Mouse (Mus musculus) heart, embryonic 13.5 days (tissue): ENCODE results near the gene Gpat2. TPM values are rescaled to one million over a fixed set of nuclear protein-coding genes. Genes with fewer than 3 reads are reported as not detected.

Experiments
- ATAC-seq: fragments of 200-750 bp; cut with Nextera tagmentation; 2 replicates; pipeline ENCODE4 v1.8.0; 2017; ENCODE audit warnings: moderate TSS enrichment; ENCODE audit not compliant: insufficient number of reproducible peaks, low FRiP score, low TSS enrichment; ENCODE audit errors: extremely low read depth
- H3K27ac ChIP-seq: fragments of 300-500 bp; sonication (generic); replicated peaks from 2 replicates; pipeline ENCODE4 v1.5.1; 2015; ENCODE audit warnings: moderate library complexity, mild to moderate bottlenecking, inconsistent platforms
- H3K27me3 ChIP-seq: fragments of 300-500 bp; sonication (generic); replicated peaks from 2 replicates; pipeline ENCODE4 v1.6.1; 2015; ENCODE audit warnings: mild to moderate bottlenecking, inconsistent platforms
- H3K36me3 ChIP-seq: fragments of 300-500 bp; sonication (generic); 2 replicates; pipeline ENCODE4 v1.6.1; 2015; ENCODE audit warnings: mild to moderate bottlenecking, inconsistent platforms
- H3K4me1 ChIP-seq: fragments of 300-500 bp; sonication (generic); 2 replicates; pipeline ENCODE4 v1.6.1; 2015; ENCODE audit warnings: inconsistent platforms
- H3K4me2 ChIP-seq: fragments of 300-500 bp; sonication (generic); 2 replicates; pipeline ENCODE4 v1.6.1; 2015; ENCODE audit warnings: inconsistent platforms, mild to moderate bottlenecking, moderate library complexity
- H3K4me3 ChIP-seq: fragments of 300-500 bp; sonication (generic); 2 replicates; pipeline ENCODE4 v1.5.1; 2015; ENCODE audit warnings: moderate library complexity, mild to moderate bottlenecking, inconsistent platforms
- H3K9ac ChIP-seq: fragments of 300-500 bp; sonication (generic); 2 replicates; pipeline ENCODE4 v1.6.1; 2015; ENCODE audit warnings: inconsistent platforms, mild to moderate bottlenecking, moderate library complexity
- H3K9me3 ChIP-seq: fragments of 300-500 bp; sonication (generic); 2 replicates; pipeline ENCODE4 v1.6.1; 2016; ENCODE audit warnings: inconsistent platforms
- WGBS: fragments of 180-500 bp; shearing (Covaris S2); methylation state at CpG from one replicate; pipeline ENCODE4 v1.1.7; 2015; ENCODE audit warnings: mixed read lengths; 5-methylcytosine and 5-hydroxymethylcytosine counted together
- polyA plus RNA-seq: library from polyadenylated mRNA; unstranded; fragments of >200 nt; fragmentation: Nextera tagmentation; extraction: Ambion mirVana; gene quantifications from 2 replicates; pipeline ENCODE4 v1.2.1, GENCODE M21; 2015

The Gpat2 gene
- polyA plus RNA-seq, 1 experiment from 2014 or later = 0.41 TPM

GRCm38 (mm10) chr2:127472279-127472678, 47.3 kb downstream of the Gpat2 start:
- ATAC-seq = no peak
- Histone ChIP-seq H3K27me3 (peaks cover 6% of the 10 kb centered on the region), H3K36me3 (no peaks in the 10 kb centered on the region), H3K4me3 (no peak overlapping the region), H3K4me1 (0 out of 2 replicates have a peak, but pooled peaks cover 3% of the 10 kb centered on the region), H3K9me3 (no peaks in the 10 kb centered on the region), H3K27ac (no peak overlapping the region), H3K9ac (no peak overlapping the region), H3K4me2 (no peak overlapping the region)
- WGBS = 69% methylated on average over 3 of the region's 3 CpGs

- WGBS = 60% methylated on average over 4 of the region's 4 CpGs
- Histone ChIP-seq H3K27ac (no peak overlapping the region), H3K9ac (no peak overlapping the region), H3K9me3 (no peaks in the 10 kb centered on the region), H3K4me1 (peaks cover 25% of the 10 kb centered on the region), H3K4me2 (no peak overlapping the region), H3K4me3 (no peak overlapping the region), H3K36me3 (no peaks in the 10 kb centered on the region), H3K27me3 (peaks cover 65% of the 10 kb centered on the region)
- ATAC-seq = no peak
Observed at GRCm38 (mm10) chr2:127479210-127479609, 54.2 kb downstream of the Gpat2 start.

- peaks cover 29% of the 10 kb centered on the region for H3K4me1 ChIP-seq
- 70% methylated on average over 10 of the region's 10 CpGs for WGBS
- H3K9me3 ChIP-seq = no peaks in the 10 kb centered on the region
- no peak overlapping the region for H3K4me2 ChIP-seq
- peaks cover 71% of the 10 kb centered on the region for H3K27me3 ChIP-seq
- H3K4me3 ChIP-seq = no peak overlapping the region
- no peaks in the 10 kb centered on the region for H3K36me3 ChIP-seq
- H3K27ac ChIP-seq = no peak overlapping the region
- ATAC-seq = no peak
- H3K9ac ChIP-seq = no peak overlapping the region
Observed at GRCm38 (mm10) chr2:127479763-127480162, 54.8 kb downstream of the Gpat2 start.

- Histone ChIP-seq H3K4me2 (peak overlapping the region; percentile 86), H3K4me3 (peak overlapping the region; percentile 61), H3K4me1 (peaks cover 34% of the 10 kb centered on the region), H3K9ac (peak overlapping the region; percentile 74), H3K9me3 (no peaks in the 10 kb centered on the region), H3K36me3 (no peaks in the 10 kb centered on the region), H3K27me3 (peaks cover 89% of the 10 kb centered on the region), H3K27ac (no peak overlapping the region)
- whole genome bisulfite sequencing = under 1% methylated on average over 54 of the region's 59 CpGs
- ATAC-seq = peak; percentile 9; the same call in 1 of the 2 replicates
Observed at GRCm38 (mm10) chr2:127481841-127482532, 57.0 kb downstream of the Gpat2 start.

- no peak overlapping the region for H3K27ac ChIP-seq
- ATAC-seq = peak; percentile 27; the same call in 1 of the 2 replicates
Observed at GRCm38 (mm10) chr2:127482533-127482911, 57.5 kb downstream of the Gpat2 start.

GRCm38 (mm10) chr2:127483001-127483400, 58.0 kb downstream of the Gpat2 start:
- H3K27ac ChIP-seq = no peak overlapping the region
- no peak for ATAC-seq
- H3K27me3 ChIP-seq = peaks cover 90% of the 10 kb centered on the region
- peak overlapping the region; percentile 86 for H3K4me2 ChIP-seq
- H3K9ac ChIP-seq = no peak overlapping the region
- WGBS = under 1% methylated on average over 20 of the region's 21 CpGs
- no peaks in the 10 kb centered on the region for H3K9me3 ChIP-seq
- no peaks in the 10 kb centered on the region for H3K36me3 ChIP-seq
- H3K4me1 ChIP-seq = peaks cover 34% of the 10 kb centered on the region
- H3K4me3 ChIP-seq = peak overlapping the region; percentile 61

More at GRCm38 (mm10) chr2:127482533-127482911, 57.5 kb downstream of the Gpat2 start:
- Histone ChIP-seq H3K9me3 (no peaks in the 10 kb centered on the region), H3K9ac (peak overlapping the region; percentile 74), H3K4me1 (peaks cover 34% of the 10 kb centered on the region), H3K4me3 (peak overlapping the region; percentile 61), H3K27me3 (peaks cover 90% of the 10 kb centered on the region), H3K4me2 (peak overlapping the region; percentile 86), H3K36me3 (no peaks in the 10 kb centered on the region)
- WGBS = under 1% methylated on average over 21 of the region's 21 CpGs

- no peaks in the 10 kb centered on the region for H3K9me3 ChIP-seq
- 10% methylated on average over 19 of the region's 19 CpGs for WGBS
- H3K36me3 ChIP-seq = no peaks in the 10 kb centered on the region
- H3K27ac ChIP-seq = no peak overlapping the region
- H3K4me1 ChIP-seq = peaks cover 34% of the 10 kb centered on the region
- H3K9ac ChIP-seq = peak overlapping the region; percentile 50; the same call in 1 of the 2 replicates
- H3K4me3 ChIP-seq = peak overlapping the region; percentile 36
- peak overlapping the region; percentile 66 for H3K4me2 ChIP-seq
- peaks cover 76% of the 10 kb centered on the region for H3K27me3 ChIP-seq
- ATAC-seq = no peak
Observed at GRCm38 (mm10) chr2:127484476-127485170, 59.6 kb downstream of the Gpat2 start.

Other genes starting within 250 kb of the Gpat2 start
- gene 1810024B03Rik, start 216.9 kb upstream of the Gpat2 start, polyA plus RNA-seq = 1.1 and 1.4 TPM in 2 replicates
- gene Snrnp200, start 216.8 kb upstream of the Gpat2 start, polyA plus RNA-seq = 35.2 and 38.0 TPM in 2 replicates
- 48.4 and 55.5 TPM in 2 replicates for gene Ciao1, start 177.4 kb upstream of the Gpat2 start, polyA plus RNA-seq
- 19.7 and 21.6 TPM in 2 replicates for gene Tmem127, start 177.3 kb upstream of the Gpat2 start, polyA plus RNA-seq
- 92.0 and 94.0 TPM in 2 replicates for gene Stard7, start 155.0 kb upstream of the Gpat2 start, polyA plus RNA-seq
- 13.5 and 15.9 TPM in 2 replicates for gene Dusp2, start 89.0 kb upstream of the Gpat2 start, polyA plus RNA-seq
- gene Astl, start 86.6 kb upstream of the Gpat2 start, polyA plus RNA-seq = not detected in 2 replicates
- gene Adra2b, start 62.0 kb upstream of the Gpat2 start, polyA plus RNA-seq = 1.6 and 1.8 TPM in 2 replicates
- 27.4 and 30.5 TPM in 2 replicates for gene Fahd2a, start 19.4 kb downstream of the Gpat2 start, polyA plus RNA-seq
- 0.93 and 1.4 TPM in 2 replicates for gene Kcnip3, start 96.9 kb downstream of the Gpat2 start, polyA plus RNA-seq
- gene Prom2, start 116.3 kb downstream of the Gpat2 start, polyA plus RNA-seq = 0.10 and 0.19 TPM in 2 replicates
- gene Zfp661, start 161.9 kb downstream of the Gpat2 start, polyA plus RNA-seq = 1.8 and 2.5 TPM in 2 replicates
- 123 and 136 TPM in 2 replicates for gene Mrps5, start 162.0 kb downstream of the Gpat2 start, polyA plus RNA-seq
- gene Mal, start 231.5 kb downstream of the Gpat2 start, polyA plus RNA-seq = 1.6 and 2.0 TPM in 2 replicates